Comparison of ENCODE assay signal across 22 mouse cellular contexts in genomic region chr3:133751011-133751410, GRCm38 (mm10).
A peak's percentile ranks its signal among the peaks of the same experiment; 100 is the strongest.
DNase-seq lines count a peak whose midpoint lies in the region; ATAC-seq and TF ChIP-seq lines count a peak whose summit lies in the region.
"Had no signal": no experiment of that assay in that cellular context is flagged by ENCODE, and none has a peak within 500 bp of the region (broad histone marks: within the 10 kb centered on the region; RNA-seq: fewer than 3 reads in every experiment).

No protein-coding gene starts in this region.

- no peak overlapping the region for H3K9ac ChIP-seq in embryonic facial prominence, embryonic 14.5 days (ENCODE audit: low read depth, low read length)
- no peak overlapping the region for H3K9ac ChIP-seq in heart, embryonic 13.5 days
- no peak overlapping the region for H3K9ac ChIP-seq in kidney, embryonic 16.5 days (replicated peaks; ENCODE audit: low read length)
- H3K9ac ChIP-seq: embryonic facial prominence, embryonic 13.5 days; hindbrain, embryonic 13.5 days; limb, embryonic 12.5 days; liver, embryonic 13.5 days; lung, embryonic 15.5 days; neural tube, embryonic 15.5 days had no signal

- intact Hi-C loops in heart, postnatal 14 days (cut with DNase I), result no loop called here

- no peak for TF ChIP-seq POLR2A in brain, embryonic 14.5 days (IDR thresholded peaks at IDR 0.05; ENCODE audit: borderline replicate concordance, extremely low read depth, insufficient read depth, insufficient read length, poor library complexity, severe bottlenecking)

- H3K27ac ChIP-seq in embryonic facial prominence, embryonic 14.5 days (replicated peaks; ENCODE audit: low read depth, low read length), result no peak overlapping the region
- H3K27ac ChIP-seq in embryonic facial prominence, embryonic 10.5 days (replicated peaks), result no peak overlapping the region
- no peak overlapping the region for H3K27ac ChIP-seq in heart, embryonic 13.5 days (replicated peaks)
- H3K27ac ChIP-seq in kidney, embryonic 16.5 days (ENCODE audit: low read length), result peak overlapping the region; percentile 66; the same call in 1 of the 2 replicates
- H3K27ac ChIP-seq: embryonic facial prominence, embryonic 13.5 days; hindbrain, embryonic 13.5 days; limb, embryonic 12.5 days; liver, embryonic 13.5 days; lung, embryonic 15.5 days; neural tube, embryonic 15.5 days had no signal

- H3K36me3 ChIP-seq in embryonic facial prominence, embryonic 14.5 days (ENCODE audit: control insufficient read depth, insufficient read depth, low read length), result no peaks in the 10 kb centered on the region
- H3K36me3 ChIP-seq in embryonic facial prominence, embryonic 10.5 days (replicated peaks), result no peaks in the 10 kb centered on the region
- no peaks in the 10 kb centered on the region for H3K36me3 ChIP-seq in heart, embryonic 13.5 days
- H3K36me3 ChIP-seq in kidney, embryonic 16.5 days (ENCODE audit: insufficient read depth, low read length), result no peaks in the 10 kb centered on the region
- H3K36me3 ChIP-seq: embryonic facial prominence, embryonic 13.5 days; hindbrain, embryonic 13.5 days; limb, embryonic 12.5 days; liver, embryonic 13.5 days; lung, embryonic 15.5 days; neural tube, embryonic 15.5 days had no signal

- no peaks in the 10 kb centered on the region for H3K9me3 ChIP-seq in embryonic facial prominence, embryonic 14.5 days (ENCODE audit: control insufficient read depth, low read length)
- no peaks in the 10 kb centered on the region for H3K9me3 ChIP-seq in embryonic facial prominence, embryonic 10.5 days
- H3K9me3 ChIP-seq in heart, embryonic 13.5 days, result no peaks in the 10 kb centered on the region
- no peaks in the 10 kb centered on the region for H3K9me3 ChIP-seq in kidney, embryonic 16.5 days (ENCODE audit: low read length)
- H3K9me3 ChIP-seq: embryonic facial prominence, embryonic 13.5 days; hindbrain, embryonic 13.5 days; limb, embryonic 12.5 days; liver, embryonic 13.5 days; lung, embryonic 15.5 days; megakaryocyte, embryonic 14.5 days; neural tube, embryonic 15.5 days had no signal

- WGBS in embryonic facial prominence, embryonic 14.5 days, result 29% methylated on average over 3 of the region's 3 CpGs
- 67% methylated on average over 3 of the region's 3 CpGs for WGBS in embryonic facial prominence, embryonic 10.5 days
- 26% methylated on average over 3 of the region's 3 CpGs for WGBS in heart, embryonic 13.5 days
- 26% methylated on average over 3 of the region's 3 CpGs for WGBS in kidney, embryonic 16.5 days

- peak; percentile 26 for DNase-seq in embryonic facial prominence, embryonic 14.5 days (ENCODE audit: low spot score)
- DNase-seq in embryonic facial prominence, embryonic 10.5 days (ENCODE audit: low spot score), result no peak
- no peak for DNase-seq in heart, postnatal 14 days
- no peak for DNase-seq in kidney, adult 11 months
- DNase-seq in brain, embryonic 14.5 days (ENCODE audit: low read depth), result peak; percentile 33
- no peak for DNase-seq in layer of hippocampus, adult 9-10 months (ENCODE audit: low spot score)
- DNase-seq: adrenal gland, postnatal 14 days; cerebellum, adult 11 months; cerebellum, postnatal 10 days; gastrocnemius, postnatal 36 days; liver, embryonic 13.5 days; midbrain, embryonic 14.5 days; right cerebral cortex, postnatal 14 days had no signal

- H3K4me3 ChIP-seq in embryonic facial prominence, embryonic 14.5 days (ENCODE audit: low read depth, low read length), result no peak overlapping the region
- H3K4me3 ChIP-seq in embryonic facial prominence, embryonic 10.5 days, result no peak overlapping the region
- H3K4me3 ChIP-seq in heart, embryonic 13.5 days, result no peak overlapping the region
- H3K4me3 ChIP-seq in kidney, embryonic 16.5 days (ENCODE audit: low read length), result no peak overlapping the region
- H3K4me3 ChIP-seq: embryonic facial prominence, embryonic 13.5 days; hindbrain, embryonic 13.5 days; limb, embryonic 12.5 days; liver, embryonic 13.5 days; lung, embryonic 15.5 days; megakaryocyte, embryonic 14.5 days; neural tube, embryonic 15.5 days had no signal

- 0 out of 2 replicates have a peak overlapping the region, but pooled peaks have one; percentile 7 for H3K4me2 ChIP-seq in embryonic facial prominence, embryonic 14.5 days (ENCODE audit: low read depth, low read length)
- H3K4me2 ChIP-seq in heart, embryonic 13.5 days, result peak overlapping the region; percentile 42
- H3K4me2 ChIP-seq in kidney, embryonic 16.5 days (replicated peaks; ENCODE audit: low read depth, low read length), result peak overlapping the region; percentile 14; the same call in 1 of the 2 replicates
- H3K4me2 ChIP-seq: embryonic facial prominence, embryonic 13.5 days; hindbrain, embryonic 13.5 days; limb, embryonic 12.5 days; liver, embryonic 13.5 days; lung, embryonic 15.5 days; neural tube, embryonic 15.5 days had no signal

- ATAC-seq in embryonic facial prominence, embryonic 14.5 days (ENCODE audit: low read depth), result no peak
- ATAC-seq in heart, embryonic 13.5 days (ENCODE audit: extremely low read depth, insufficient number of reproducible peaks, low FRiP score, low TSS enrichment), result no peak
- peak; percentile 74; the same call in 1 of the 2 replicates for ATAC-seq in kidney, embryonic 16.5 days (ENCODE audit: low FRiP score, low TSS enrichment)
- ATAC-seq: inflammation-experienced regulatory T-cells, adult 6 months had no signal

- TF ChIP-seq CTCF in brain, embryonic 14.5 days (IDR thresholded peaks at IDR 0.05; ENCODE audit: borderline replicate concordance, extremely low read depth, insufficient read depth, insufficient read length), result no peak

- H3K4me1 ChIP-seq in embryonic facial prominence, embryonic 14.5 days (ENCODE audit: control insufficient read depth, insufficient read depth, low read length), result peaks cover 14% of the 10 kb centered on the region
- peaks cover 19% of the 10 kb centered on the region for H3K4me1 ChIP-seq in embryonic facial prominence, embryonic 10.5 days
- H3K4me1 ChIP-seq in heart, embryonic 13.5 days, result peaks cover 26% of the 10 kb centered on the region
- peaks cover 39% of the 10 kb centered on the region for H3K4me1 ChIP-seq in kidney, embryonic 16.5 days (ENCODE audit: insufficient read depth, low read length)

- H3K27me3 ChIP-seq in embryonic facial prominence, embryonic 14.5 days (replicated peaks; ENCODE audit: control insufficient read depth, insufficient read depth, low read length), result no peaks in the 10 kb centered on the region
- H3K27me3 ChIP-seq in embryonic facial prominence, embryonic 10.5 days (replicated peaks; ENCODE audit: low read depth, poor library complexity, severe bottlenecking), result peaks cover 5% of the 10 kb centered on the region; the same call in 1 of the 2 replicates
- H3K27me3 ChIP-seq in heart, embryonic 13.5 days (replicated peaks), result no peaks in the 10 kb centered on the region
- H3K27me3 ChIP-seq in kidney, embryonic 16.5 days (ENCODE audit: insufficient read depth, low read length), result no peaks in the 10 kb centered on the region
- H3K27me3 ChIP-seq: embryonic facial prominence, embryonic 13.5 days; hindbrain, embryonic 13.5 days; limb, embryonic 12.5 days; liver, embryonic 13.5 days; lung, embryonic 15.5 days; megakaryocyte, embryonic 14.5 days; neural tube, embryonic 15.5 days had no signal

Comparison
In these comparisons a context has a peak if more than half of its experiments do, and no peak if none do; other contexts are left out.
1. DNase-seq: peak in embryonic facial prominence, embryonic 14.5 days (single experiment) and brain, embryonic 14.5 days (single experiment); none in embryonic facial prominence, embryonic 10.5 days (single experiment), heart, postnatal 14 days (0 of 2), kidney, adult 11 months (single experiment) and layer of hippocampus, adult 9-10 months (single experiment).
2. Peak in every context shown above with its lines, with median percentiles within 50 percentile points of each other: H3K4me2 ChIP-seq.